Mouse (Mus musculus): ENCODE results near the gene Rab5if.
"Not testable (repeated sequence)": the region's sequence is repeated elsewhere in the genome, so short reads cannot be mapped to it uniquely, and the experiment has no call there.

Rab5if gene

DNA sequence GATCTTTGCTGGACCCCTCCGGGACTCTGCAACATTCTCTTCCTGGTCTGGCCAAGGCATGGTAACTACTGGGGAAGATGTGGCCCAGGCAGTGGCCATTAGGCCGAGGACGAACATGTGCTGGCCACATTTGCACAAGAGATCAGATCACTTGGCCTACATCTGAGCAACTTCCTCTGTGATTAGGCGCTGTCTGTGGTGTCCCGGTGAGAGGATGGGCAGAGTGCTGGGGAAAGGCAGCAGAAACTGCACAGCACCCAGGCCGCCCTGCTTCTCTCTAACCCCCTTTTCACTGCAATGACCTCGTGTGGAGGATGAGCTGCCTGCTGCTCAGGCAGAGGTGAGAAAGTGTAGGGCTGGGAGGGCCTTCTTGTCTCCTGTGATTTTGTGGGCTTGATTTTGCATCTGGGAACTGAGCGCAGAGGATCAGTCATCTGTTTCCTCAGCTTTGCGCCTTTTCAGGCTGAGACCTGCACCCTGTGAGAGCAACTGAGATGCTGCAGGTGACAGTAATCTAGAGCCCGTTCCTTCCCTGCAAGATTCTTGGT is 23.2 kb downstream of the Rab5if start:
- no peak for DNase-seq (ENCODE audit: low spot score in 2 of 2)

DNA sequence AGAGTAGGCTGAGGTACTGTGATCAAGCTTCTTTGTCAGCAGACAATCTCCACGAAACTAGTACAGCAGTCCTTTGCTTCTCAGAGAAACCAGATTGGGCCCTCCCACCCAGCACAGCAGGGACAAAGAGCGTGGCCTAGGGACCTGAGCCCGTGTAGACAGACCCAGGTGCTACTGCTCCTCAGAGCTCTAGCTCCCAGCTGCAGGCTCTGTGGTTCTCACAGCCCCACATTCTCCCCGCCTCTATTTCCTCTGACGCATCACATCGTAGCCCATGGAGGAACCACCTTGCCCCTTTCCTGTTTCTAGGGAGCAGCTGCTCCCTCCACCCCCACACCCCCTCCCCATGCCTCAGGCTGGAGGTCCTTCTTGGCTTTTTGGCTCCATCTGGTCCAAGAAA is 24.1 kb downstream of the Rab5if start, which contains the start of gene Sla2:
Gene Sla2 (minus strand): TSS at position 176 of the 400 bp plus-strand sequence.
- no peak for DNase-seq (ENCODE audit: low spot score in 2 of 2)

DNA sequence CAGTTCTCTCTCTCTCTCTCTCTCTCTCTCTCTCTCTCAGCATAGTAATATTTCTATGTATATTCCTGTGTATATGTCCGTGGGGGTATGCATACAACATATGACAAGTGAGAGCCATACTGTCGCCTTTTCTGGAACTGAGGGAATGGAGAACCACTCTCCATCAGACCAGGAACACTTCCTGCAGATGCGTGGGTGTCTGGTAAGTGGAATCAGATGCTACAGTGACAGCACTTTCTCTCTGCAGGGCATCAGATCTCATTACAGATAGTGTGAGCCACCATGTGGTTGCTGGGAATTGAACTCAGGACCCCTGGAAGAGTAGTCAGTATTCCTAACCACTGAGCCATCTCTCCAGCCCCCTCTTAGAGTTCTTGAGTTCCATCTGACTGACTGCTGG is 25.6 kb downstream of the Rab5if start:
- DNase-seq (ENCODE audit: low spot score in 2 of 2): no peak

DNA sequence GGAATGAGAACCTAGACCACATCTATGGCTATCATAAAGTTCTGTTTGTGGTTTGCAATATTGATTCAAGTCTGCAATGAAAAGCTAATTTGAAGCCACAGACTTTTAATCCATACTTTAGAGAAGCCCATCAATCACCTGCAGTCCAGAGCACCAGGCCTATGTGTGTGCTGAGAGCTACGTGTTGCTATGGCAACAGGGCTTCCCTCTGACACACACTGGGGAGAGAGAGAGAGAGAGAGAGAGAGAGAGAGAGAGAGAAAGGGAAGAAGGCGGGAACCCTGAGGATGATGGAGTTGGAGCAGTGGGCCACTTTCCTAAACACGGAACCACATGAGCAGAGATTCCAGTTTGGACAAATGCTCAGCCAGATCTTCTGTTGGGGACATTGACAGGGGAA is 29.3 kb downstream of the Rab5if start:
- DNase-seq (ENCODE audit: low spot score in 2 of 2): no peak

DNA sequence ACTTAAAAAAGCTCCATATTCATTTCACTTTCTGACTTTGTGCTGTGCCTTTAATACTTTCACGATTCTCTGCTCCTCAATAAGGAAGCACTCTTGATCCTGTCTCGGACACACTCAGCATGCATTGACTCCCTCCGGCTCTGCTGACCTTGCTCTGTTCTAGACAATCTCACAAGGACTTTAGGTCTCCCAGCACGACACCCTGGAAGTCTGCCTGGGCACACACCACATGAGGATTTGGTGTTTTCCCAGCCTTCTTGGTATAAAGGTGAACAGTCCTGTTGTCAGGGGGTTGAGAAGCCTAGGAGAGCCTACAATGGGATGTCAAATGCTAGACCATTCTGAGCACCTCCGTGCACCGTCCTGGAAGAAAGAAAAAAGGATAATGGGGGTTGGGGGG is 29.9 kb downstream of the Rab5if start:
- no peak for DNase-seq (ENCODE audit: low spot score in 2 of 2)

DNA sequence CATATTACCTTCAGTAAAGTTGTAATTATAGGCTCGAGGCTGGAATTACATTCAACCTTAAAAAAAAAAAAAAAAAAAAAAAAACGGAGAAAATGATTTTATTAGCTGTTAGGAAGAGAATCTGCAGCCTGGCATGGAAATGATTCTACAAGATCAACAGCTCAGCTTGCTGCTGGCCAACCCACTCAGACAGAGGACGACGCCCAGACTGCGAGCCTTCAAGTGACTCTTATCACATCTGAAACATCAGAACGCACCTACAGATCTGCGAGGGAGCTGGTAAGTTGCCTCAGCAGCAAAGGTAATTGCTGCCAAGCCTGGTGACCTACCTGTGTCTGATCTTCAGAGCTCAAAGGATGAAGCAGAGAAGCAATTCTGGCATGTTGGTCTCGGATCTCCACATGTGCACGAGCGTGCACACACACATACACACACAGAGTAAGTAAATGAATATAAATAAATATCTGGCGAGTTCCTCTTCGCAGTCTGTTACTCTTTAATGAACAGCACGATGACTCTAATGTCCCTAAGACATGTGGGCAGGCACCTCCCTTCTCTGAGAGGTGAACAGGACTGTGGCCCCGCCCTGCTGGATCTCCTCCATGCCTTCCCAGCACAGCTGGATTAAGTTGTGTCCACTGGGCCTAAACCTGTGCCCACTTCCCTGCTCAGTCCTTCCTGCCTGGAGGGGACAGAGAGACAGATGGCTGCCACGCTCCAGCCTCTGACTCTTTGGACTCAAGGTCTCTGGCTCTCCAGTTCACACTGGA is 31.8 kb downstream of the Rab5if start:
- no peak for DNase-seq (ENCODE audit: low spot score in 2 of 2)

DNA sequence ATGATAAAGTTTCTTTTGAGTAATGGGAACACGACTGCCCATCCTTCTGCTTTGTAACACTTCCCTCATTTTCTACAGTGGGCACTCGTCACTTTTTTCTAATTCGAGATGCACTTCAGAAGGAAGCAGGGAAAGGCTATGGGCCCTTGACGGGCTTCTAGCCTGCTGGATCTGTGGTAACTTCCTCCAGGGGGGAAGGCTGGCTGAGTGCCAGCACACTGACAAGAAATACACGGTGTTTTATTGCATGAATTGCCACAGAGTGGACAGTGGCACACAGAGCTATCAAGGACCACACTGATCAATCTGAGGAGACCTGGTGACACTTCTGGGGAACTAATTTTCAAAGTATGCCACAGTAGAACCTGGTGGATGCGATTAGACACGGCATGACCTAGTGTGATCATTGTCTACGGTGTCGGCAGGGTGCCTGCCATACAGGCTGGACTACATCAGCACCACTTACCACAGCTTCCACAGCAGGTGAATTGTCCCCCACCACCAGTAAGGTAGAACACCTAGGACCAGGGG is 33.5 kb downstream of the Rab5if start:
- no peak for DNase-seq (ENCODE audit: low spot score in 2 of 2)

DNA sequence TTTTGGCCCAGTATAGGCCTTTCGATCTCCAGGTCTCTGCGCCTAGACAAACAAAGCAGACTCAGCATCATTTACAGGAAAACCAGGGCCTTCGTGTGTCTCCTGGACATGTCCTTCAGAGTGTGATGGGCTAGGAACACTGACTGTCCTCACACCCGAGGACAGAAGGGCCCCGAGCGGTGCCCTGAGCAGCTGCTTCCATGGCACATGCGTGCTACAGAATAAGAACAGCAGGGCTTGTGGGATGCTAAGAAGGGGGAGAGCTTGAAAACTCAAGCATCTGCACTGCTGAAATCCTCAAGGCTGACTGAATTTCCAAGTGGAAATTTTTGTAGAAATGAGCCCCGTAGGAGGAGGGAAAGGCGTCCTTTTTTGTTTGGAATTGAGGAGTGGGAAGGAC is 34.1 kb downstream of the Rab5if start:
- DNase-seq (ENCODE audit: low spot score in 2 of 2): peak; percentile 43 to 60

DNA sequence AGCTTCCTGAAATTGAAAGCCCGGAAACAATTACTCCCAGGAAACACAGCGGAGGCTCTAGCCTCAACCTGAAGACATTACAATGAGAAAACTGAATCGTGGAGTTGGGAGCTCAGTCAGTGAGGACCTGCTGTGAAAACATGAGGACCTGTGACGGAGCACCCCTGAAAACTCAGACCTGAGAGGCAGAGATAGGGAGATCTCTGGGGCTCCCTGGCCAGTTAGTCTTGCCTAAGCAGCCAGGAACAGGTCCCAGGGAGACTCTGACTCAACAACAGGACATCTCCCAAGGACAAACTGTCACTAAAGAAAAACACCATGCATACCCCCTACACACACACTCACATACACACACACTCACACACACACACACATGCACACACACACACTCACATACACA is 35.4 kb downstream of the Rab5if start:
- DNase-seq (ENCODE audit: low spot score in 2 of 2): no peak

DNA sequence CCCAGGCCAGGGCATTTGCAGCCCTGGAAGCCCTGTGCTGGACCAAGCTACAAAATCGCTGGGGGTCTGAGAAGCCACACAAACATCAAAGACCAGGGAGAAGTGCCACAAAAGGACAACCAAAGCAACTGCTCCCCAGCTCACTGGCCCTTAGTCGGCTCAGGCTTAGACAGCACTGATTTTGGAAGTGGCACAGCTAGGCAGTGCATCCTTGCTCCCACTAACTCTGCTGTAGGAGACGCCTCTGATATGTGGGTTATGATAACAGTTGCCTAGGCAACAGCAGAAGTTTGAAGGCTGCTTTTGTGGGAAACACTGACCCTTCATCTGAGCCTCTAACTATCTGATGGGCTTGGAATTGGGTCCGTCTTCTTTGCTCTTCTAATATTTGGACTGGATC is 36.3 kb downstream of the Rab5if start:
- DNase-seq (ENCODE audit: low spot score in 2 of 2): no peak

DNA sequence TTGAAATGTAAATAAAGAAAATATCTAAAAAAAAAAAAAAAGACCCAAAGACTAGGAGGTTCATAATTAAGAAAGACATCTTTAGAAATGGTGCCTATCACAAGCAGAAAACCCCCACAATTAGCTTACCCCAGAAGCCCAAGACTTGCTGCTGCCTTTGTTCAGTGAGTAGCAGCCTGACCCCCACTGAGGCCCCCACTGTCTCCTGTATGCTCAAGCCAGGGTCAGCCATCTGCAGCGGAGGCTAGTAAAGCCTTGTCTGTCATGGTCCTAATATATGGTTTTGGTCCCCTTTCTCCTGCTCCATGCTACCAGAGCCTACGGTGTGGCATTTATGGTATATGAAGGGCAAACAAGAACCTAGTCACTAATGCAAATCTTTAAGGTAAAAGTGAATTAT is 38.4 kb downstream of the Rab5if start:
- no peak for DNase-seq (ENCODE audit: low spot score in 2 of 2)

DNA sequence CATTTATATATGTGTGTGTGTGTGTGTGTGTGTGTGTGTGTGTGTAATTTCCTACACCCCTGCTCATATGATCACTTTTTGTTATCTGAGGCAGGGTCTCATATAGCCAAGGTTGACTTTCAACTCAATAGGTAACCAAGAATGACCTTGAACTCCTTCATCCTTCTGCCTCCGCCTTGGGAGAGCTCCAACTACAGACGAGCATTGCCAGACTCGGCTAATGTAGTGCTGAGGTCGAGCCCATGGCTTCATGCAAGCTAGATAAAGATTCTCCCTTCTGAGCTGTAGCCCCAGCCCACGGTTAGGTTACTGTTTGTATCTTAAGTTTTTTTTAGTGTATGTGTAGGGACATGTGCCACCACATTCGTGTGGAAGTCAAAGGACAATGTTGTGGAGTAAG is 39.0 kb downstream of the Rab5if start:
- no peak for DNase-seq (ENCODE audit: low spot score in 2 of 2)

DNA sequence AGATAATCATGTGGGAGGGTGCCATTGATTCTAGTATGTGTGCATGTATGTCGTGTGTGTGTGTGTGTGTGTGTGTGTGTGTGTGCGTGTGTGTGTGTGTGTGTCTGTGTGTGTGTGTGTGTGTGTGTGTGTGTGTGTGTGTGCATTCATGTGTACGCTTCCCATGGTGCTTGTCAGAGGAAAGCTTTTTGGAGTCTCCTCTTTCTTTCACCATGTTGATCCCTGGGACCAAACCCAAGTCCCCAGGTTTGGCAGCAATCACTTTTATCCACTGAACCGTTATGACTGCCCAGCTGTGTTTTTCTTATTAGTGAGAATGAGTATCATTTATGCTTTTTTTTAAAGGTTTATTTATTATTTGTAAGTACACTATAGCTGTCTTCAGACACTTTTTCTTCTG is 39.5 kb downstream of the Rab5if start:
- not testable (repeated sequence) for DNase-seq (ENCODE audit: low spot score in 2 of 2)

DNA sequence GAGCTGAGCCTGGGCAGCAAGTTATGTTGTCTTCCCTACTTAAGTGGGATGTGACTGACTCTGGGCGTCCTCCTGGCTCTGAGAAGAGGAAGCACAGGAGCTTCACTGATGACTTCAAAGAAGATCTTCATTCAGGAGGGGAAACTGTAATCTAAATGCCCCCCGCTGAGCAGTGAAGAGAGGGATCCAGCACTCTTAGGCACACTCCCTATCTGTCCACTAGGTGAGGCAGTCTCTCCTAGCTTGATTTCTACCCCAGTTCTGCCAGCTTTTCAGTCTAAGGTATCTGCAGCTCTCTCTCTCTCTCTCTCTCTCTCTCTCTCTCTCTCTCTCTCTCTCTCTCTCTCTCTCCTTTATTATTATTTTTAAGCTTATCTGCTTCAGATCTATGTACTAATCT is 40.4 kb downstream of the Rab5if start:
- no peak for DNase-seq (ENCODE audit: low spot score in 2 of 2)

DNA sequence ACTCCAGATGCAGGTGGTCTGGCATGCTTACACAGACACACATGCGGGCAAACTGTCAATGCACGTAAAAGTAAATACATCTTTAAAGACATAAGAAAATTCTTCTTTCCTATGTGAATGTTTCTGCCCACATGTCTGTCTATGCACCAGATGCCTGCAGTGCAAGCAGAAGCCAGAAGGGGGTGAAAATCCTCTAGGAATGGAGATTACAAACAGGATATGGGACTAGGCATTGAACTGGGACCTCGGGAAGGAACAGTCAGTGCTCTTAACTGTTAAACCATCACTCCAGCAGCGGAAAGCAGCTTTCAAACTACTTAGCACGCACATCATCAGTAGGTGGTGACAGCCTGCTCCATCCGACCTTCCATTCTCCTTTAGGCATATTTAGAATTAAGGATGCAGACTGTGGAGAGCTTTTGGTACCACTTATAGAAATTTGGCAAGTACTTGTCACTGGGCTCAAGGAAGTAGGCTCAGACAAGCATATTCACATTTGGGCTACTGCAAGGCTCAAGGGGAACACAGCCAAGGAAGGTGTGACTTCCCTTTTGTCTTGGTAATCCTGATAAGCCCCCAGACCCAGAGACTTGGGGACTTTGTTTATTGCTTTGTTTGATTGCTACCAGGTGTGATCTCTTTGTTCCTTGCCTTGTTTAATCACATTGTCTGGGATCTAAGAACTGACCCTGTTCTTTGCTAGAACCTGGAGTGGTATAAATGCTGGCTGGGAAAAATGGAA is 42.2 kb downstream of the Rab5if start:
- peak; percentile 86 to 87 for DNase-seq (ENCODE audit: low spot score in 2 of 2)

DNA sequence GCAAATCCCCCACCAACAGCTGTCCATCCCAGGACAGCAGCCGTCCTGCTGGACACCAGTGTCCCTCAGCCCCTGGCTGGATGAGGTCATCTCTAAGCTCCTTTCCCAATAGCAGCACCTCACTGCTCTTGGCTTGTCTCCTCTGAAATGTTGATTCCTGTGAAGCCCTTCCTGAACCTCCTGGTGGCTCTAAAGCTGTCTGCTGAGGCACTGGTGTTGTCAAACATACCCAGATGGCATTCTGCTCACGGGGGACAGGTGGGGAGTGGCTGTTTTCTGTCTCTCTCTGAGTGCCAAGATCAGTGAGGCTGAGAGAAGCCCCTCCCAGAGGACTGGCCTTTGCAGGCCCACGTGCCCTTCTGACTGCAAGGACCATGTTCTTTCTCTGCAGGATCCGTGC is 43.0 kb downstream of the Rab5if start:
- not testable (repeated sequence) for DNase-seq (ENCODE audit: low spot score in 2 of 2)

DNA sequence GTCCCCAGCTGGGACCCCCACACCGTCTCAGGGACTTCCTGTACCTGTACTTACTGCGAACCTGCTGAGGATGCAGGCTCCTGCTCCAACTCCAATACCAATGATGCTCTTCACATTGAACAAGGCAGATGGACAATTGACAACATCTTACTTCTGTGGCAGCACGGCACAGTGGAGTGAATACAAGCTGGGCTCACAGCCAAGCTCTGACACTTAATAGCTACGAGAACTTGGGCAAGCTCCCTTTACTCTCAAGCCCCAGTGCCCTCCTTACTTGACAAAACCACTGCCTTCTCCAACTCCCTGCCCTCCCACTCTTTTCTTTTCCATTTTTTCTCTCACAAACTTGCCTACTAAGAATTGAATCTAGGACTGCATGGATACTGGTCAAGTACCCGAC is 50.3 kb downstream of the Rab5if start:
- no peak for DNase-seq (ENCODE audit: low spot score in 2 of 2)

DNA sequence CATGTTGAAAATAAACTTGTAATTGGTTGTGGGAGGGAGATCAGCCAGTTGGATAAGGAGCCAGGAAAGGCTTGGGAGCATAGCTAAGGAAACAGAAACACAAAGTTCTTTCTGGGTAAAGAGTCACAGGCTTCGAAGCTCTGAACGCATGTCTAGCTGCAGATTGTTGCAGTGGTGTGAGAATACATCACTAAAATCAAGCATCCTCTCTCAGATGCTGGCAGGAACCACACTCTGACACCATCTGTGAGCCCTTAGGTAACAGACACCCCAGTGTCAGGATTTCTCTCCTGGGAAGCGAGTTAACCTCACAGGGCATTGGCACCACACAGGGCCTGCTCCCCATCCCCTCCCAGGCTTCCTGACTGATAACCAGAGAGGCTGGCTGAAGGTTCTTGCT is 52.6 kb downstream of the Rab5if start:
- DNase-seq (ENCODE audit: low spot score in 2 of 2): no peak

DNA sequence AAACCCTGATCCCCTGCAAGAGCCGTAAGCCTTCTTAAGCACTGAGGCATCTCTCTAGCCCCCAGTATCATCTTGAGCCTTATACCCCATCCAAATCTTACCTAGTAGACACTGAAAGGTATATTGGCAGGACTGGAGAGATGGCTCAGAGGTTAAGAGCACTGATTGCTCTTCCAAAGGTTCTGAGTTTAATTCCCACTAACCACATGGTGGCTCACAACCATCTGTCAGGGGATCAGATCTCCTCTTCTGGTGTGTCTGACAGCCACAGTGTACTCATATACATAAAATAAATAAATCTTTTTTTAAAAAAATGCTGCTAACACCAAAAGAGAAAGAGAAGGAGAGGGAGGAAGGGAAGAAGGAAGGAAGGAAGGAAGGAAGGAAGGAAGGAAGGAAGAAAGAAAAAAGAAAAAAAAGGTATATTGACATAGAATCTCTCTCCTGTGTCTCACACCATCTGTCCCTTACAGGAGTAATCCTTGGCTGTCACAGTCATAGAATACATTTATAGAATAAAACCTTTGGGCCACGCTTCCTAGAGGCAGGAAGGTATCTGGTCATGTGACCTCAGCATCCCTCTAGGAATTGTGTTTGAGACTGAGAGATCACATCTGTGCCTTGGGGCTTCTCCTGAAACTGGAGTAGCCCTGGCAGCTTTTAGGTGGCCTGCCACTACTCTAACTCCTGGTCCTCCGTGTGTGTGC is 53.6 kb downstream of the Rab5if start:
- no peak for DNase-seq (ENCODE audit: low spot score in 2 of 2)

DNA sequence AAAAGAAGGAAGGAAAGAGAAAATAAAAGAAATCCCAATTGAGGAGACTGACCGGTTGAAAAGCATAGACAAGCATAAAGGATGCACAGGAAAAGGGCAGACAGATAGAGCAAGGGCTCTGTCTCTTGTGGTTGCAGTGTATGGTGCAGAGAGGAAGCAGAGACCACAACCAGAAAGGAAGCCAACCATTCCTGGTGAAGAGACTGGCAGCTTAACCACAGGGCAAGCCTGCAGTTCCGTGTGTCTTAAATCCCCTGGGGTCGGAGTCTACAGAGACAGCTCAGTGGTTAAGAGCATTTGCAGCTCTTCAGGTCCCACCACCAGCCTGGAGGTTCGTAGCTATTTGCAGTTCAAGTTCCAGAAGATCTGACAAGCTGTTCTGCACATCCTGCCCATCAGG is 55.6 kb downstream of the Rab5if start:
- DNase-seq (ENCODE audit: low spot score in 2 of 2): no peak

DNA sequence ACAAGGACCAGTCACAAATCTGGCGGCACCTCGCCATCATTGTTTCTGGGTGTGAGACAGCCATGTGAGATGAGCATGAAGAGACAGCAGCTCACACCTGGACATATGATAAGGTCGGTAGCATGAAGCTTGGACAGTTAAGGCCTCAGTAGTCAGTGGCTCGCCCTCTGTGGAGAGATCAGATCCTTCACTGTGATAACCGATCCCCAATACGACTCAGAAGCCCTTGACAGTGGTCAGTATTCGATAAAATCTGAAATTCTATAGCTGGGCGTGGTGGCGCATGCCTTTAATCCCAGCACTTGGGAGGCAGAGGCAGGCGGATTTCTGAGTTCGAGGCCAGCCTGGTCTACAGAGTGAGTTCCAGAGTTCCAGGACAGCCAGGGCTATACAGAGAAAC is 56.3 kb downstream of the Rab5if start:
- DNase-seq (ENCODE audit: low spot score in 2 of 2): not testable (repeated sequence)

DNA sequence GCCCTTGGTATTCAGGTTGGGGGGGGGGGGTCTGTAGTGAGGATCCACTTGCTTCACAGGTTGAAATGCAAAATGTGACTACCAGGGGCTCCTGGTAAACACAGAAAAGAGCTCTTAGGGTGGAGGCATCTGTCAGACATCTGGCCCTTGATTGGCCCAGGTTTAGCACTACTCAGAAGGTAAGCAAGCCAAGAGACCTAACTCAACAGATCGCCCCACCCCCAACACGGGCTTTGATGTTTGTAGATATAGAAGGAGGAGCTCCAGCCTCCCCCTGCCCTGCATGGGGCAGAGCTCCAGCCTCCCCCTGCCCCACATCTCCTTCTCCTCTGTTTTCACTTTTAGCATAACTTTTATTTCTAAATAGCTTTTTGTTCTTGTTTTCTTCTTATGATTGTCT is 56.9 kb downstream of the Rab5if start:
- no peak for DNase-seq (ENCODE audit: low spot score in 2 of 2)
